Mouse (Mus musculus): Measurements from ENCODE around the gene Mta3. TPM values are rescaled to one million over a fixed set of nuclear protein-coding genes. Genes with fewer than 3 reads are reported as not detected.

Gene Mta3
- polyA plus RNA-seq, 1 experiment from 2014 or later: 42.2 TPM

- ATAC-seq (replicated peaks; ENCODE audit: low FRiP score, low read depth) (no peak), DNase-seq (ENCODE audit: low spot score) (no peak)
- Histone ChIP-seq H3K27ac (no peak overlapping the region), H3K4me2 (ENCODE audit: low read length) (no peak overlapping the region), H3K4me1 (replicated peaks; ENCODE audit: insufficient read depth, low read length) (0 out of 2 replicates have a peak, but pooled peaks cover 3% of the 10 kb centered on the region), H3K9ac (ENCODE audit: low read depth, low read length) (no peak overlapping the region), H3K36me3 (ENCODE audit: insufficient read depth, low read length) (peaks cover 21% of the 10 kb centered on the region), H3K9me3 (replicated peaks; ENCODE audit: low read length) (no peaks in the 10 kb centered on the region), H3K4me3 (replicated peaks; ENCODE audit: low read depth, low read length) (no peak overlapping the region), H3K27me3 (ENCODE audit: insufficient read depth, low read length) (no peaks in the 10 kb centered on the region)
- 90% methylated on average over 12 of the region's 12 CpGs for WGBS
- no peak for TF ChIP-seq CTCF (IDR thresholded peaks at IDR 0.05; ENCODE audit: low read depth)
These were observed 14.5 kb downstream of the Mta3 start for GRCm38 (mm10) chr17:83720449-83720848.

GRCm38 (mm10) chr17:83721157-83721556 lies 15.2 kb downstream of the Mta3 start:
- DNase-seq (ENCODE audit: low spot score): no peak
- H3K36me3 ChIP-seq (ENCODE audit: insufficient read depth, low read length): peaks cover 18% of the 10 kb centered on the region
- H3K4me2 ChIP-seq (ENCODE audit: low read length): no peak overlapping the region
- H3K4me3 ChIP-seq (replicated peaks; ENCODE audit: low read depth, low read length): no peak overlapping the region
- H3K9me3 ChIP-seq (replicated peaks; ENCODE audit: low read length): no peaks in the 10 kb centered on the region
- WGBS: 89% methylated on average over 10 of the region's 10 CpGs
- H3K4me1 ChIP-seq (replicated peaks; ENCODE audit: insufficient read depth, low read length): 0 out of 2 replicates have a peak, but pooled peaks cover 3% of the 10 kb centered on the region
- no peak overlapping the region for H3K9ac ChIP-seq (ENCODE audit: low read depth, low read length)
- TF ChIP-seq CTCF (IDR thresholded peaks at IDR 0.05; ENCODE audit: low read depth): no peak
- H3K27me3 ChIP-seq (ENCODE audit: insufficient read depth, low read length): no peaks in the 10 kb centered on the region
- H3K27ac ChIP-seq: no peak overlapping the region
- no peak for ATAC-seq (replicated peaks; ENCODE audit: low FRiP score, low read depth)

GRCm38 (mm10) chr17:83723064-83723463 lies 17.1 kb downstream of the Mta3 start:
- DNase-seq (ENCODE audit: low spot score) (no peak), ATAC-seq (replicated peaks; ENCODE audit: low FRiP score, low read depth) (no peak)
- Histone ChIP-seq H3K4me2 (ENCODE audit: low read length) (no peak overlapping the region), H3K9ac (ENCODE audit: low read depth, low read length) (no peak overlapping the region), H3K4me3 (replicated peaks; ENCODE audit: low read depth, low read length) (no peak overlapping the region), H3K27ac (no peak overlapping the region), H3K9me3 (replicated peaks; ENCODE audit: low read length) (no peaks in the 10 kb centered on the region), H3K27me3 (ENCODE audit: insufficient read depth, low read length) (no peaks in the 10 kb centered on the region), H3K36me3 (ENCODE audit: insufficient read depth, low read length) (0 out of 2 replicates have a peak, but pooled peaks cover 3% of the 10 kb centered on the region), H3K4me1 (replicated peaks; ENCODE audit: insufficient read depth, low read length) (0 out of 2 replicates have a peak, but pooled peaks cover 3% of the 10 kb centered on the region)
- TF ChIP-seq CTCF (IDR thresholded peaks at IDR 0.05; ENCODE audit: low read depth): no peak
- WGBS: 61% methylated on average over 9 of the region's 9 CpGs

GRCm38 (mm10) chr17:83726496-83726895 lies 20.5 kb downstream of the Mta3 start:
- WGBS: 60% methylated on average over 11 of the region's 11 CpGs
- ATAC-seq (replicated peaks; ENCODE audit: low FRiP score, low read depth) (no peak), DNase-seq (ENCODE audit: low spot score) (no peak)
- Histone ChIP-seq H3K4me1 (replicated peaks; ENCODE audit: insufficient read depth, low read length) (peaks cover 5% of the 10 kb centered on the region), H3K9me3 (replicated peaks; ENCODE audit: low read length) (no peaks in the 10 kb centered on the region), H3K9ac (ENCODE audit: low read depth, low read length) (no peak overlapping the region), H3K27ac (no peak overlapping the region), H3K36me3 (ENCODE audit: insufficient read depth, low read length) (0 out of 2 replicates have a peak, but pooled peaks cover 3% of the 10 kb centered on the region), H3K27me3 (ENCODE audit: insufficient read depth, low read length) (no peaks in the 10 kb centered on the region), H3K4me2 (ENCODE audit: low read length) (no peak overlapping the region), H3K4me3 (replicated peaks; ENCODE audit: low read depth, low read length) (no peak overlapping the region)
- no peak for TF ChIP-seq CTCF (IDR thresholded peaks at IDR 0.05; ENCODE audit: low read depth)

GRCm38 (mm10) chr17:83727707-83728106 lies 21.7 kb downstream of the Mta3 start:
- no peak overlapping the region for H3K4me2 ChIP-seq (ENCODE audit: low read length)
- no peak overlapping the region for H3K4me3 ChIP-seq (replicated peaks; ENCODE audit: low read depth, low read length)
- H3K4me1 ChIP-seq (replicated peaks; ENCODE audit: insufficient read depth, low read length): peaks cover 10% of the 10 kb centered on the region
- no peak overlapping the region for H3K27ac ChIP-seq
- no peaks in the 10 kb centered on the region for H3K27me3 ChIP-seq (ENCODE audit: insufficient read depth, low read length)
- no peak for TF ChIP-seq CTCF (IDR thresholded peaks at IDR 0.05; ENCODE audit: low read depth)
- DNase-seq (ENCODE audit: low spot score) (no peak), ATAC-seq (replicated peaks; ENCODE audit: low FRiP score, low read depth) (no peak)
- H3K9me3 ChIP-seq (replicated peaks; ENCODE audit: low read length): no peaks in the 10 kb centered on the region
- 0 out of 2 replicates have a peak, but pooled peaks cover 3% of the 10 kb centered on the region for H3K36me3 ChIP-seq (ENCODE audit: insufficient read depth, low read length)
- no peak overlapping the region for H3K9ac ChIP-seq (ENCODE audit: low read depth, low read length)
- WGBS: 88% methylated on average over 4 of the region's 4 CpGs

- Histone ChIP-seq H3K4me2 (ENCODE audit: low read length) (no peak overlapping the region), H3K36me3 (ENCODE audit: insufficient read depth, low read length) (0 out of 2 replicates have a peak, but pooled peaks cover 3% of the 10 kb centered on the region), H3K4me1 (replicated peaks; ENCODE audit: insufficient read depth, low read length) (peaks cover 7% of the 10 kb centered on the region), H3K27ac (no peak overlapping the region), H3K9ac (ENCODE audit: low read depth, low read length) (no peak overlapping the region), H3K4me3 (replicated peaks; ENCODE audit: low read depth, low read length) (no peak overlapping the region), H3K27me3 (ENCODE audit: insufficient read depth, low read length) (no peaks in the 10 kb centered on the region), H3K9me3 (replicated peaks; ENCODE audit: low read length) (no peaks in the 10 kb centered on the region)
- WGBS: 92% methylated on average over 9 of the region's 9 CpGs
- ATAC-seq (replicated peaks; ENCODE audit: low FRiP score, low read depth) (no peak), DNase-seq (ENCODE audit: low spot score) (no peak)
- TF ChIP-seq CTCF (IDR thresholded peaks at IDR 0.05; ENCODE audit: low read depth): no peak
These were observed 23.1 kb downstream of the Mta3 start for GRCm38 (mm10) chr17:83729029-83729428.

- no peak overlapping the region for H3K9ac ChIP-seq (ENCODE audit: low read depth, low read length)
- H3K4me2 ChIP-seq (ENCODE audit: low read length): no peak overlapping the region
- H3K4me1 ChIP-seq (replicated peaks; ENCODE audit: insufficient read depth, low read length): peaks cover 7% of the 10 kb centered on the region
- H3K27ac ChIP-seq: no peak overlapping the region
- 87% methylated on average over 6 of the region's 6 CpGs for whole genome bisulfite sequencing
- no peaks in the 10 kb centered on the region for H3K9me3 ChIP-seq (replicated peaks; ENCODE audit: low read length)
- TF ChIP-seq CTCF (IDR thresholded peaks at IDR 0.05; ENCODE audit: low read depth): no peak
- H3K36me3 ChIP-seq (ENCODE audit: insufficient read depth, low read length): 0 out of 2 replicates have a peak, but pooled peaks cover 3% of the 10 kb centered on the region
- H3K4me3 ChIP-seq (replicated peaks; ENCODE audit: low read depth, low read length): no peak overlapping the region
- DNase-seq (ENCODE audit: low spot score) (no peak), ATAC-seq (replicated peaks; ENCODE audit: low FRiP score, low read depth) (no peak)
- no peaks in the 10 kb centered on the region for H3K27me3 ChIP-seq (ENCODE audit: insufficient read depth, low read length)
These were observed 24.2 kb downstream of the Mta3 start for GRCm38 (mm10) chr17:83730123-83730522.

All from kidney, postnatal 0 days (tissue).